Mouse (Mus musculus): ENCODE results near the gene 1600014C23Rik. TPM values are rescaled to one million over a fixed set of nuclear protein-coding genes. Genes with fewer than 3 reads are reported as not detected.

The 1600014C23Rik gene
- polyA plus RNA-seq (2015; fragmentation: Nextera tagmentation; extraction: Ambion mirVana) = not detected in 2 replicates

- H3K4me2 ChIP-seq (ENCODE audit: low read depth, low read length) = peak within 1 kb of the TSS; percentile 63
- H3K9me3 ChIP-seq (replicated peaks; ENCODE audit: control insufficient read depth, low read length) = no peaks in the 10 kb centered on the region
- peak within 1 kb of the TSS; percentile 42 for H3K9ac ChIP-seq (ENCODE audit: low read depth, low read length)
- no peaks in the 10 kb centered on the region for H3K36me3 ChIP-seq (ENCODE audit: control insufficient read depth, insufficient read depth)
- WGBS (ENCODE audit: insufficient replicate concordance) = 2% methylated on average over 41 of the region's 41 CpGs
- peak; percentile 17 for ATAC-seq (ENCODE audit: low read depth)
- peaks cover 27% of the 10 kb centered on the region for H3K27me3 ChIP-seq (ENCODE audit: control insufficient read depth, insufficient read depth, low read depth, low read length)
- no peak within 1 kb of the TSS for H3K27ac ChIP-seq (ENCODE audit: low read length)
- peaks cover 41% of the 10 kb centered on the region for H3K4me1 ChIP-seq (ENCODE audit: control insufficient read depth, low read depth, low read length)
- H3K4me3 ChIP-seq (ENCODE audit: low read depth, low read length) = peak within 1 kb of the TSS; percentile 31
These were observed at the start of gene 1600014C23Rik for GRCm38 (mm10) chr17:45733735-45734301. Gene 1600014C23Rik (minus strand): TSS chr17:45733844.

- no peak overlapping the region for H3K27ac ChIP-seq (ENCODE audit: low read length)
- no peaks in the 10 kb centered on the region for H3K9me3 ChIP-seq (replicated peaks; ENCODE audit: control insufficient read depth, low read length)
- no peaks in the 10 kb centered on the region for H3K27me3 ChIP-seq (ENCODE audit: control insufficient read depth, insufficient read depth, low read depth, low read length)
- WGBS (ENCODE audit: insufficient replicate concordance) = 69% methylated on average over 4 of the region's 4 CpGs
- no peak overlapping the region for H3K4me2 ChIP-seq (ENCODE audit: low read depth, low read length)
- H3K4me3 ChIP-seq (ENCODE audit: low read depth, low read length) = no peak overlapping the region
- no peaks in the 10 kb centered on the region for H3K4me1 ChIP-seq (ENCODE audit: control insufficient read depth, low read depth, low read length)
- no peaks in the 10 kb centered on the region for H3K36me3 ChIP-seq (ENCODE audit: control insufficient read depth, insufficient read depth)
- ATAC-seq (ENCODE audit: low read depth) = no peak
- H3K9ac ChIP-seq (ENCODE audit: low read depth, low read length) = no peak overlapping the region
These were observed 44.8 kb upstream of the 1600014C23Rik start for GRCm38 (mm10) chr17:45778446-45778845.

GRCm38 (mm10) chr17:45777431-45777830, 43.8 kb upstream of the 1600014C23Rik start:
- no peak overlapping the region for H3K4me3 ChIP-seq (ENCODE audit: low read depth, low read length)
- 58% methylated on average over 5 of the region's 6 CpGs for WGBS (ENCODE audit: insufficient replicate concordance)
- H3K4me2 ChIP-seq (ENCODE audit: low read depth, low read length) = no peak overlapping the region
- ATAC-seq (ENCODE audit: low read depth) = no peak
- H3K4me1 ChIP-seq (ENCODE audit: control insufficient read depth, low read depth, low read length) = no peaks in the 10 kb centered on the region
- H3K36me3 ChIP-seq (ENCODE audit: control insufficient read depth, insufficient read depth) = no peaks in the 10 kb centered on the region
- no peak overlapping the region for H3K27ac ChIP-seq (ENCODE audit: low read length)
- H3K27me3 ChIP-seq (ENCODE audit: control insufficient read depth, insufficient read depth, low read depth, low read length) = no peaks in the 10 kb centered on the region
- H3K9me3 ChIP-seq (replicated peaks; ENCODE audit: control insufficient read depth, low read length) = no peaks in the 10 kb centered on the region
- H3K9ac ChIP-seq (ENCODE audit: low read depth, low read length) = no peak overlapping the region

- H3K27ac ChIP-seq (ENCODE audit: low read length) = no peak overlapping the region
- no peaks in the 10 kb centered on the region for H3K4me1 ChIP-seq (ENCODE audit: control insufficient read depth, low read depth, low read length)
- 75% methylated on average over 8 of the region's 8 CpGs for WGBS (ENCODE audit: insufficient replicate concordance)
- no peak overlapping the region for H3K4me3 ChIP-seq (ENCODE audit: low read depth, low read length)
- no peak overlapping the region for H3K4me2 ChIP-seq (ENCODE audit: low read depth, low read length)
- no peaks in the 10 kb centered on the region for H3K36me3 ChIP-seq (ENCODE audit: control insufficient read depth, insufficient read depth)
- no peak for ATAC-seq (ENCODE audit: low read depth)
- no peak overlapping the region for H3K9ac ChIP-seq (ENCODE audit: low read depth, low read length)
- no peaks in the 10 kb centered on the region for H3K9me3 ChIP-seq (replicated peaks; ENCODE audit: control insufficient read depth, low read length)
- no peaks in the 10 kb centered on the region for H3K27me3 ChIP-seq (ENCODE audit: control insufficient read depth, insufficient read depth, low read depth, low read length)
These were observed 42.5 kb upstream of the 1600014C23Rik start for GRCm38 (mm10) chr17:45776185-45776584.

GRCm38 (mm10) chr17:45775468-45775867, 41.8 kb upstream of the 1600014C23Rik start:
- Histone ChIP-seq H3K9ac (ENCODE audit: low read depth, low read length) (no peak overlapping the region), H3K36me3 (ENCODE audit: control insufficient read depth, insufficient read depth) (no peaks in the 10 kb centered on the region), H3K27ac (ENCODE audit: low read length) (no peak overlapping the region), H3K4me2 (ENCODE audit: low read depth, low read length) (no peak overlapping the region), H3K4me1 (ENCODE audit: control insufficient read depth, low read depth, low read length) (no peaks in the 10 kb centered on the region), H3K27me3 (ENCODE audit: control insufficient read depth, insufficient read depth, low read depth, low read length) (no peaks in the 10 kb centered on the region), H3K4me3 (ENCODE audit: low read depth, low read length) (no peak overlapping the region), H3K9me3 (replicated peaks; ENCODE audit: control insufficient read depth, low read length) (no peaks in the 10 kb centered on the region)
- 78% methylated on average over 9 of the region's 9 CpGs for WGBS (ENCODE audit: insufficient replicate concordance)
- ATAC-seq (ENCODE audit: low read depth) = no peak

- no peak for ATAC-seq (ENCODE audit: low read depth)
- H3K4me3 ChIP-seq (ENCODE audit: low read depth, low read length) = no peak overlapping the region
- 41% methylated on average over 3 of the region's 3 CpGs for WGBS (ENCODE audit: insufficient replicate concordance)
- H3K36me3 ChIP-seq (ENCODE audit: control insufficient read depth, insufficient read depth) = no peaks in the 10 kb centered on the region
- H3K9me3 ChIP-seq (replicated peaks; ENCODE audit: control insufficient read depth, low read length) = no peaks in the 10 kb centered on the region
- no peak overlapping the region for H3K9ac ChIP-seq (ENCODE audit: low read depth, low read length)
- no peak overlapping the region for H3K4me2 ChIP-seq (ENCODE audit: low read depth, low read length)
- peaks cover 5% of the 10 kb centered on the region for H3K4me1 ChIP-seq (ENCODE audit: control insufficient read depth, low read depth, low read length)
- no peak overlapping the region for H3K27ac ChIP-seq (ENCODE audit: low read length)
- no peaks in the 10 kb centered on the region for H3K27me3 ChIP-seq (ENCODE audit: control insufficient read depth, insufficient read depth, low read depth, low read length)
These were observed 38.9 kb upstream of the 1600014C23Rik start for GRCm38 (mm10) chr17:45772566-45772965.

GRCm38 (mm10) chr17:45772096-45772495, 38.5 kb upstream of the 1600014C23Rik start:
- Histone ChIP-seq H3K27ac (ENCODE audit: low read length) (no peak overlapping the region), H3K4me3 (ENCODE audit: low read depth, low read length) (no peak overlapping the region), H3K9ac (ENCODE audit: low read depth, low read length) (no peak overlapping the region), H3K4me2 (ENCODE audit: low read depth, low read length) (no peak overlapping the region), H3K27me3 (ENCODE audit: control insufficient read depth, insufficient read depth, low read depth, low read length) (no peaks in the 10 kb centered on the region), H3K4me1 (ENCODE audit: control insufficient read depth, low read depth, low read length) (peaks cover 9% of the 10 kb centered on the region), H3K9me3 (replicated peaks; ENCODE audit: control insufficient read depth, low read length) (no peaks in the 10 kb centered on the region), H3K36me3 (ENCODE audit: control insufficient read depth, insufficient read depth) (no peaks in the 10 kb centered on the region)
- 70% methylated on average over 8 of the region's 8 CpGs for WGBS (ENCODE audit: insufficient replicate concordance)
- ATAC-seq (ENCODE audit: low read depth) = no peak

GRCm38 (mm10) chr17:45770441-45770840, 36.8 kb upstream of the 1600014C23Rik start:
- 52% methylated on average over 6 of the region's 6 CpGs for WGBS (ENCODE audit: insufficient replicate concordance)
- Histone ChIP-seq H3K9me3 (replicated peaks; ENCODE audit: control insufficient read depth, low read length) (no peaks in the 10 kb centered on the region), H3K36me3 (ENCODE audit: control insufficient read depth, insufficient read depth) (no peaks in the 10 kb centered on the region), H3K9ac (ENCODE audit: low read depth, low read length) (no peak overlapping the region), H3K4me3 (ENCODE audit: low read depth, low read length) (no peak overlapping the region), H3K27ac (ENCODE audit: low read length) (no peak overlapping the region), H3K4me2 (ENCODE audit: low read depth, low read length) (no peak overlapping the region), H3K27me3 (ENCODE audit: control insufficient read depth, insufficient read depth, low read depth, low read length) (no peaks in the 10 kb centered on the region), H3K4me1 (ENCODE audit: control insufficient read depth, low read depth, low read length) (peaks cover 18% of the 10 kb centered on the region)
- ATAC-seq (ENCODE audit: low read depth) = no peak

- H3K9ac ChIP-seq (ENCODE audit: low read depth, low read length) = no peak overlapping the region
- H3K9me3 ChIP-seq (replicated peaks; ENCODE audit: control insufficient read depth, low read length) = no peaks in the 10 kb centered on the region
- H3K36me3 ChIP-seq (ENCODE audit: control insufficient read depth, insufficient read depth) = no peaks in the 10 kb centered on the region
- no peak for ATAC-seq (ENCODE audit: low read depth)
- no peak overlapping the region for H3K4me3 ChIP-seq (ENCODE audit: low read depth, low read length)
- H3K27ac ChIP-seq (ENCODE audit: low read length) = no peak overlapping the region
- no peaks in the 10 kb centered on the region for H3K27me3 ChIP-seq (ENCODE audit: control insufficient read depth, insufficient read depth, low read depth, low read length)
- peaks cover 18% of the 10 kb centered on the region for H3K4me1 ChIP-seq (ENCODE audit: control insufficient read depth, low read depth, low read length)
- 41% methylated on average over 6 of the region's 6 CpGs for WGBS (ENCODE audit: insufficient replicate concordance)
- no peak overlapping the region for H3K4me2 ChIP-seq (ENCODE audit: low read depth, low read length)
These were observed 36.2 kb upstream of the 1600014C23Rik start for GRCm38 (mm10) chr17:45769821-45770220.

Data from liver, embryonic 16.5 days (tissue).